Mouse (Mus musculus): ENCODE results near the gene Fndc7. TPM values are rescaled to one million over a fixed set of nuclear protein-coding genes. Genes with fewer than 3 reads are reported as not detected.
"Not testable (repeated sequence)": the region's sequence is repeated elsewhere in the genome, so short reads cannot be mapped to it uniquely, and the experiment has no call there.

The Fndc7 gene
- total RNA-seq, 2 experiments from 2014 or later, result 0.05 TPM; not detected in 1

GRCm38 (mm10) chr3:108857714-108858113 is 32.1 kb downstream of the Fndc7 start:
- DNase-seq (ENCODE audit: low spot score), result no peak
- intact Hi-C loops (cut with DNase I), result no loop called here

GRCm38 (mm10) chr3:108857124-108857470 is 32.7 kb downstream of the Fndc7 start:
- intact Hi-C loops (cut with DNase I), result no loop called here
- DNase-seq (ENCODE audit: low spot score), result no peak

- DNase-seq (ENCODE audit: low spot score), result no peak
- intact Hi-C loops (cut with DNase I), result no loop called here
Measured at GRCm38 (mm10) chr3:108856386-108857123, 33.3 kb downstream of the Fndc7 start.

- intact Hi-C loops (cut with DNase I), result no loop called here
- peak; percentile 16 for DNase-seq (ENCODE audit: low spot score)
Measured at GRCm38 (mm10) chr3:108855864-108856263, 33.9 kb downstream of the Fndc7 start.

- peak; percentile 41 for DNase-seq (ENCODE audit: low spot score)
- intact Hi-C loops (cut with DNase I), result no loop called here
Measured at GRCm38 (mm10) chr3:108855371-108855770, 34.4 kb downstream of the Fndc7 start.

- DNase-seq (ENCODE audit: low spot score), result no peak
- intact Hi-C loops (cut with DNase I), result no loop called here
Measured at GRCm38 (mm10) chr3:108853266-108853665, 36.5 kb downstream of the Fndc7 start.

GRCm38 (mm10) chr3:108851996-108852697 is 37.7 kb downstream of the Fndc7 start:
- no peak for DNase-seq (ENCODE audit: low spot score)
- intact Hi-C loops (cut with DNase I), result no loop called here

- intact Hi-C loops (cut with DNase I), result no loop called here
- DNase-seq (ENCODE audit: low spot score), result no peak
Measured at GRCm38 (mm10) chr3:108851554-108851953, 38.3 kb downstream of the Fndc7 start.

GRCm38 (mm10) chr3:108851075-108851474 is 38.7 kb downstream of the Fndc7 start:
- intact Hi-C loops (cut with DNase I), result no loop called here
- DNase-seq (ENCODE audit: low spot score), result no peak

- DNase-seq (ENCODE audit: low spot score), result no peak
- intact Hi-C loops (cut with DNase I), result no loop called here
Measured at GRCm38 (mm10) chr3:108850506-108850905, 39.3 kb downstream of the Fndc7 start.

GRCm38 (mm10) chr3:108846616-108847015 is 43.2 kb downstream of the Fndc7 start:
- intact Hi-C loops (cut with DNase I), result no loop called here
- no peak for DNase-seq (ENCODE audit: low spot score)

GRCm38 (mm10) chr3:108844521-108844920 is 45.3 kb downstream of the Fndc7 start:
- no peak for DNase-seq (ENCODE audit: low spot score)
- intact Hi-C loops (cut with DNase I), result loop anchor here (5.0 kb wide), 1 partner anchor 218 kb away; no protein-coding TSS in a partner anchor

GRCm38 (mm10) chr3:108844026-108844425 is 45.8 kb downstream of the Fndc7 start:
- intact Hi-C loops (cut with DNase I), result loop anchor here (5.0 kb wide), 1 partner anchor 218 kb away; no protein-coding TSS in a partner anchor
- no peak for DNase-seq (ENCODE audit: low spot score)

- intact Hi-C loops (cut with DNase I), result loop anchor here (5.0 kb wide), 1 partner anchor 222 kb away; no protein-coding TSS in a partner anchor
- no peak for DNase-seq (ENCODE audit: low spot score)
Measured at GRCm38 (mm10) chr3:108840716-108841054, 49.1 kb downstream of the Fndc7 start.

GRCm38 (mm10) chr3:108840000-108840715 is 49.6 kb downstream of the Fndc7 start, which contains the start of gene Stxbp3:
Gene Stxbp3, minus strand, starts transcription at chr3:108840526.
- peak; percentile 96 for DNase-seq (ENCODE audit: low spot score)
- intact Hi-C loops (cut with DNase I), result loop anchor here (2.0 to 5.0 kb wide), 2 partner anchors 69 to 222 kb away; no protein-coding TSS in a partner anchor

GRCm38 (mm10) chr3:108839647-108839999 is 50.2 kb downstream of the Fndc7 start:
- intact Hi-C loops (cut with DNase I), result loop anchor here (2.0 kb wide), 1 partner anchor 69 kb away; no protein-coding TSS in a partner anchor
- DNase-seq (ENCODE audit: low spot score), result no peak

- intact Hi-C loops (cut with DNase I), result loop anchor here (2.0 kb wide), 1 partner anchor 70 kb away; no protein-coding TSS in a partner anchor
- DNase-seq (ENCODE audit: low spot score), result no peak
Measured at GRCm38 (mm10) chr3:108838980-108839379, 50.8 kb downstream of the Fndc7 start.

- intact Hi-C loops (cut with DNase I), result no loop called here
Measured at GRCm38 (mm10) chr3:108836931-108837330, 52.9 kb downstream of the Fndc7 start.

GRCm38 (mm10) chr3:108833717-108834116 is 56.1 kb downstream of the Fndc7 start:
- DNase-seq (ENCODE audit: low spot score); intact Hi-C loops (cut with DNase I): not testable (repeated sequence)

More at GRCm38 (mm10) chr3:108836931-108837330, 52.9 kb downstream of the Fndc7 start:
- no peak for DNase-seq (ENCODE audit: low spot score)

- no peak for DNase-seq (ENCODE audit: low spot score)
- intact Hi-C loops (cut with DNase I), result no loop called here
Measured at GRCm38 (mm10) chr3:108831750-108832149, 58.1 kb downstream of the Fndc7 start.
